Mouse (Mus musculus) thymus, adult 18-20 months (tissue): ENCODE measurements around the gene Utrn.

ENCODE experiments used
- DNase-seq, 2 experiments: peaks; one replicate each; pipeline ENCODE4 v3.0.0; 2022; ENCODE audit warnings: mixed read lengths in 2 of 2

Utrn gene

DNA sequence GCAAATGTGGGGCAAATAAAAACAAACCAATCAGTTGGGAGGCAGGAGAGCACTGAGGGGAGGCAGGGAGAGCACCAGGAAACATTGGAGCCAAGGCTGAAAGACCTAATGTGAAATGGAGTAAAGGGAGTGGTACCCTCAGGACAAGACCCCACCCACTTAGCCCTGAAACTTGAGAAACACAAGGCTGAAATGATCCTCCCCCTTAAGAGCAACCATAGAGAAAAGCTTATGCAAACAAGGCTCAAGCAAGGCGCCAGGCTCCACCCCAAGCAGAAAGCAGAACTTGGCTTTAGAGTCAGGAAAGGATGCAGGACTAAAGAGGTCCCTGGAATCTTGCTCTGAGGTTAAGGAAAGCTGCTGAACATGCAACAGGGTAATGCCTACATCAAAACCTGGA lies 290.1 kb downstream of the Utrn start:
- DNase-seq = no peak

DNA sequence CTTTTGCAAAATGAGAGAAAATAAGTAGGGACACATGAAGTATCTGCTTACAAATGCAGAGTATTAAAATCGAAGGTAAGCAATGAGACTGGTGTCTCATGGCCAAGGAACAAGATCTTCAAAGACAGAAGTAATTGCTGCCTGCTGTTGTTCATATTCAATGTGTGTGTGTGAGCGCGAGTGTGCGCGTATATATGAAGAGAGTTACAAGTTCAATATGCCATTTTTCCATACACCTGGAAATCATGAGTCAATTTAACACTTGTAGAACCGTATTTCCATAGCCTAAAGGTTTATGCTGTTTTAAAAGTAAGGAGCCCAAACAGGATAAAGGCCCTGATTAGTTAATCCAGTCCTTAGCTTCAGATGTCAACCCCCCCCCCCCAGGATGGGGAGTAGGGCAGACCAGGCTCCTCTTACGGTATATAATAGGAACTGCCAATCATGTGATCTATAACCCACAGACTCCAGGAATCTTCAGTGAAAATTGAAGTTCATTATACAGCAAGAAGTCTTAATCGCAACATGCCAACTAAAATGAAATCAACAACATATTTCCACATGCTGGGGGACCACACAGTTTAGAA lies 293.2 kb downstream of the Utrn start:
- no peak for DNase-seq

DNA sequence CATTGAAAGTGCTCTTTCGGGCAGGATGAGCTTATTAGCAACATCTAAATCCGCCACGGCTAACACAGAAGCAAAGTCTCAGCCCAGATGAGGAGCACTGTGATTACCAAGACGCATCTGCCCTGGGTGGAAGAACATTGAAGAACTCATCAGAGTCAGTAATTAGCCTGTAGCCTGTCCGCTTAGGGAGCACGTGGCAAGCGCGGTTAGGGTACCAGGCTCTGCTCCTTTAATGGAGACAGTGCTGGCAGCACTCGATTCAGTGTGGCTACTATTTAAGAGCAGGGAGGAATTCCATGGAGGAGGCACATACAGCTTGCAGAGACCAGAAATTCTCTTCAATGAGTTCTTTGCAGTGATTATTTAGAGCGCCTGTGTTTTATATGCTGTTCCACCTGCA lies 294.4 kb downstream of the Utrn start:
- DNase-seq = no peak

DNA sequence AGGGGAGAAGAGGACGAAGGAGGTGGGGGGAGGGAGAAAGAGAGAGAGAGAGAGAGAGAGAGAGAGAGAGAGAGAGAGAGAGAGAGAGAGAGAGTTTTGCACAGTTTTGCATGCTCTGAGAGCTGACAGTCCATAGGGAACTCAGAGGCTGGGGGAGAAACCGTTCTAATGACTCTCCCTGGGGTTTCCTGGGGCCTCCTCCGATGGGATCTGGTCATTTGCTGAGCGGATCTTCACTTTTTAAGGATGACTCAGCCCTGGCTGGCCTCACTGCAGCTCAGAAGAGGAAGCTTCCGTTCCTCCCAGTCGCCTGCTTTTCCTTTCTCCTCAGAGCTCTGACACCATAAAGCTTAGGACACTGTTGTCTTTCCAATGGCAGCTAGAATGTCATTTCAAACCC lies 295.6 kb downstream of the Utrn start:
- DNase-seq = no peak

DNA sequence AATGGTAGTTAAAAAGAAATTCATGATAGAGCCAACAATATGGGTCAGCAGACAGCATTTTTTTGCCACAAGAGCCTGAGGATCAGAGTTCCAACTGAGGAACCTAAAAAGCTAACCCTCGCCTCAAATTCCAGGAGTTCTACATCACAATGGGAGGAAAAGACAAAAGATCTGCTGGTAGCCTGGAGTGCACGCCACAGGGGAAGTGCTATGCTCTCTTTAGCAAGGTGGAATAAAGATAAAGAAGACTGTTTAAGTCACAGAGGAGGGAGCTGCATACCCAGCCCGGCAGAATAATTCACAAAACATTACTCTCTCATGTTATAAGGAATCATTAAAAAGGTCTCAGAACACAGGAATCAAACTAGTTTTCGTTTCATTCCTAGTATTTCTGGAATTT lies 296.4 kb downstream of the Utrn start:
- no peak for DNase-seq

DNA sequence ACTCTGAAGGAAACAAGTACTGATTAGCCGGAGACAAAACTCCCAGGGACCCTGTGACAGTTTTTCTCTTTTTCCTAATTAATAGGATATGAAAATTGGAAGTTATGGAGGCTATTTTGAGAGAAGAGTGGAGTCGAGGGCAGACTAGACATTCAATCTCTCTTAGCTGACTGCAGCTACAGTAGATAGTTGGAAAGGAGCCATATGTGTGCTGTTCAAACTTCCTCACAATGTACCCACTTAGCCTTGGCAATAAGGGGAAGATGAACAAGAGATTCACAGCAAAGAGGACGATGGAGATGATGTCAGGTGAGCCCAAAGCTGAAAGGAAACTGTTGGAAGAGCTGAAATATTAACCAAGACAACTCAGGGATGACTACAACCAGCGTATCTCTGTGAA lies 304.7 kb downstream of the Utrn start:
- DNase-seq = no peak

DNA sequence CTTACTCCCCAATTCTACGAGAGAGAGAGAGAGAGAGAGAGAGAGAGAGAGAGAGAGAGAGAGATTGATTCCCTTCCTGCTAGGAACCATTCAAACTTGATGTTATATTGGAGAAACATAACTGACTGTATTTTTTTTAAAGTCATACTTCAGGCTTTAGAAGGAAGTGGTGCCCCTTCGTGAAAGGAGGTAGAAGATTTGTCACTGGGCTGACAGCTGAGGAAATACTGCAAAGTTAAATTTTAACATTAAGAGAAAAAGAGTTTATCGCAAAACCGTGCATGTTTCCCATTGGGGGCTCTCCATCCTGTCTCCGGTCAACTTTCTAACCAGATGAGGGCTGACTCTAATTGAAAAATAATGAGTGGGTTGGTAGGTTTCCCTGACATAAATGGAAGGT lies 310.4 kb downstream of the Utrn start:
- DNase-seq = no peak

DNA sequence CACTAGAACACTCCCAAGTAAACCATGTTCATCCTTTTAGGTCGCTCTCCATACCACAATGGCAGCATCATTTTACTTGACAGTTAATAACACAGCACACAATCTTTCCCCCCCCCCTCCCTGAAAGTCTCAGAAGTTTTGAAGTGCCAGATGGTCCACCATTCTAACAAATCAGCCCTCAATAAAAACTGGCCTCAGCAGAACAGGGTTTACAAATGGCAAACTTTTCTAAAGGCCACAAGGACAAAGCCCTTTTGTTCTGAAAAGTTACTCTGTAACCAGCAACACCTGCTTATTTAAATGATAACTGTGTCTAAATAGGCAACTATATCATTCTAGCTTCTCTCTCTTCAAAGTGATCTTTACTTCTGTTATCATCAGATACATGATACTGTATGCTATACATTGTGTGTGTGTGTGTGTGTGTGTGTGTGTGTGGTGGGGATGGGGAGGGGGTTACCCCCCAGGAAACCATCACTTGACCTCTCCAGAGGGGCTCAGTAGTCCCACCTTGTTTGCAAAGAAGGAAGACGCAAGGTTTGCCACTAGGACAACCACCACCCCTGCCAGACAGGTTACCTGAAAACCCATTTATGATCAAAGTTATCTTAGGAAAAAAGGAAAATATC lies 315.0 kb downstream of the Utrn start:
- no peak for DNase-seq

DNA sequence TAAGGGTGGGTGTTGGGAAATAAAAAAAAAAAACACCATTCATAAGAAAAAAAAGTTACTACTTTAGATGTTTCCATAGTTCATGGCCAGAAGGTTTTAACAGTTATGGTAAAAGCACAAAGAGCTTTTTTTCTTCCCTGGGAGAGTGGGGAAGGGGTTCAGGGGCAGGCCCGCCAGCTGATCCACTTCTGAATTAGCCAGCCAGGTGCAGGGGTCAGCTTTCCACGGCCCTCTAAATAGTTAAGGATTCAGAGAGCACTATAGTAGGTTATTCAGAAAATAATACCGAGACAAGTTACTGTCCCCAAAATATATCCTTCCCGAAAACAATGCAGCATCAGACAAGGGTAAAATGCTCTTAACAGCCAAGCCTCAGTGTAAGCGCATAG lies 316.3 kb downstream of the Utrn start:
- no peak for DNase-seq

DNA sequence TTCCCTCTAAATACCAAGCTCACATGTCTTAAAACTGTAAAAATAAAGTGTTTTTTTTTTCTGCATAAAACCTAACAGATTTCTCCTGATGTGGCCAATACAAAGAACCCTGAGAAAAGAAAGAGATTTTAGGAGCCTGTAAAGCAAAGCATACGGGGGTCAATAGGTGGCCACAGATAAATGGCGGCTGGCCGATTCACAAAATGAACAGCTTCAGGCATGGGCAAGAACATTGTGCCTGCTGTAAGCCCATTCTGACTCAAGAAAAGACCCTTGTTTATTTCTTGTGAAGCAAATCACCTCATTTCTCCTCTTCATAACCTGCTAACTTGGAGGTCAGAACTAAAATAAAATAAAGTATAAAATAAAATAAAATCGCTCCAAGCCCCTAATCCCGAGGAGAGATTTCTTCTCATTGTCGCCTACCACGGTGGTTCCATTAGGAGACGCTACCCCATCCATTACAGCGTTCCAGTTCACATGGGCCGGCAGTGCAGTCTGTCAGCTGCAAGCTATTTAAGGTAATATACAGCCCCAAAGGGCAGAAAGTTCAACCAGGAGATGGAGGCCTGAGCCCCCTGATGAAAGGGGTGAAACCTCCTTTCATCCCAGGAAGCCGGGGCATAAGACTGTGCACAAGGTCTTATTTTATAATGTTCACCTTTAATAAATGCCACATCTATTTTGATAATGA lies 316.8 kb downstream of the Utrn start:
- DNase-seq = no peak

DNA sequence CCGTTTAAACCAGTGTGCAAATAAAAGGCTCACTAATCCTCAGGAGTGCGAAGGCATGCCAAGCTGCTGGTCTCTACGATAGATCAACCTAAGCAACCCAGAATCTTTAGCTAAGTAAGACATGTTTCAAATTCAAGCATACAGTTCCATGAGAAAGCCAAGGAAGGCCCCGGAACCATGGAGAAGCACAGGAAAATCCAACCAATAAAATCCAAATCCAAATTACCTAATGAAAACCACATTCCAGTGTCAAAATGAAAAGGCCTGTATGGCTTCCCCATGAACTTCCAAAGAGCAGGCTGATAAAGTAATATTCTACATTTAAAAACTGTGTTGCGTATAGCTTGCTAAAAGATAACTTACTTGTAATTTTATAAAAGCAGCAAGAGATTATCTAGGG lies 317.4 kb downstream of the Utrn start:
- DNase-seq = no peak

DNA sequence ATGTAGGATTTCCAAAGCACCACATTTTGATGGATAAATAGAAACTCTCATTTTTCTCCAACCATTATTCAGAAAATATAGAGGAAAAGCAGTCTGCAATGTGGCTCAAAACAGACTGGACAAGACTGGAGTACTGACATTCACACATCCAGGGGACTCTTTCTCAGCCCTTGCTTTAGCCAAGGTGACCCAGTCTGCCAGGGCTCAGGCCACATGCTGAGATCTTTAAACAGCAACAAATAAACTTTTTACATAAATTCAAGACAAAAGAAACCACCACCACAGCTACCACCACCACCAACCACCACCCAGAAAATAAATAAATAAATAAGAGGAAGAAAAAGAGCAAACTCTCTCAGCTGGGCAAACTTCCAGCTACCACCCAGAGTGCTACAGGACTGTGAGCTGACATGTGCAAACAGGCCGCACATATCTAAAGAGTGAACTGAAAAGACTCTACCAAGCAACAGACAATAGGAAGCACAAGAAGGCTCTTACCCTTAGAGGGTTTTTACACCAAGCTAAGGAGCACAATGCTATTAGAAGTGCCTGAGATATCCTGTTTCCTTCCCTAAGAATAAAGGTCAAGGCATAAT lies 319.1 kb downstream of the Utrn start:
- no peak for DNase-seq

DNA sequence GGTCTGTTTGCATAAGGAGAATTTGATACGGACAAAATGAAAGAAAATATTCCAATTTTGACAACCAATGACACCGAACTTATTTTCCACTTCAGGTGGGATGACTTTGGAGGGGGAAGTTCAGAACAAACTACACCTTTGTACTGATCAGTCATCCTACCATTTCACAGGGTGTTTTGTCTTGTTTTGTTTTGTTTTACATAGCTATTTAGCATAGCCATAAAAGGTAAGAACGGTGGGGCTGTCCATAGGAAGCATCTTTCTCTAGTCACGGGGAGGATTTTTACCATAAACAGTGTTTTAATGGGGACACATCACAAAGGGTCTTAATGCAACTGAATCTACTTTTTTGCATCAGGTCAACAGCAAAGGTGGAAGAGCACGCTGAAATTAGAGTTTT lies 319.9 kb downstream of the Utrn start:
- DNase-seq = no peak

DNA sequence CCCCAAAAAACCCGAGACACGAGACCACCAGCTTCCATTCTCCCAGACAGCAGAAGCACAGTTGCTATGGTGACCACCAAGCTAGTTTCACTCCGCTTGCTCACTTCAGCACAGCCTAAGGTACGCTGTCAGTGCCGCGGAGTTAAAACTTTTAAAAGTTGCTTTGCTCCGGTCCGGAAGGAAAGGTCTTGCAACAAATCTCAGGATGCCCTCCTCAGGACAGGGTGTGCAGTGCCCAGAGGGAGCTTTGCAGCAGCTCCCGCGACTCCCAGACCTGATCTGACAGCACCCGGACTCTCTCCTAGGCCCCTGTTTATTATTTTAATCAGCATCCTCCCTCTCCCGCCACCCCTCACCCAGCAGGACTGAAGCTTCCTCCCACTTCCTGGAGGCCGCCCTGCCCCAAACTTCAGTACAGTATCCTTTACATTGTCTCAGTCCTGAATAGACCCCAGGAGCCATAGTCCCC lies 320.5 kb downstream of the Utrn start:
- DNase-seq = no peak

DNA sequence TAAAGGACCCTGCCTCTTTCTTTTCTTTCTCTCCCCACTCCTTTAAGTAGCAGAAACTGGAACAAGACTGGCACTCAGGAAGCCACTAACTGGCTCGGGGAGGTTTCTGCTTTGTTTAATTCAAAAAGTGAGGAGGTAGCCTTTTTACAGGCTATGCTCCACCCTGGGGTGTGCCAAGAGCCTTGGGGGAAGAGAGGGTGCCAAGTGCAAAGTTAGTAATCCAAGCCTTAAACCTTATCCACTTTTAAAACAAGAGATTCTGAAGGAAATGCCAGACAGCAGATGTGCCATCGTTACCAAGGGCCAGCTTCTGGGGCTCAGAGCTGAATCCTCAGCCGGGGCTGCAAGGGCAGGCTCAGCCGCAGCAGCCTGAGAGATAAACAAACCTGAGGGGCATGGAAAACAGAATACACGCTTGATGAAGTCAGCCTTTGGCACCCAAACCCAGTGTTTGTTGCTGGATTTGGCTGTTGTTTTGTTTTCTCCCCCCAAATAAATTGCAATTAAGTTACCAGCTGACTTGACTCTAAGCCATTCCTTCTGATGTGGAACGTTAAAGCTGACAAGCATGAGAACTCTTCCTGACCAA lies 322.0 kb downstream of the Utrn start:
- DNase-seq = no peak

DNA sequence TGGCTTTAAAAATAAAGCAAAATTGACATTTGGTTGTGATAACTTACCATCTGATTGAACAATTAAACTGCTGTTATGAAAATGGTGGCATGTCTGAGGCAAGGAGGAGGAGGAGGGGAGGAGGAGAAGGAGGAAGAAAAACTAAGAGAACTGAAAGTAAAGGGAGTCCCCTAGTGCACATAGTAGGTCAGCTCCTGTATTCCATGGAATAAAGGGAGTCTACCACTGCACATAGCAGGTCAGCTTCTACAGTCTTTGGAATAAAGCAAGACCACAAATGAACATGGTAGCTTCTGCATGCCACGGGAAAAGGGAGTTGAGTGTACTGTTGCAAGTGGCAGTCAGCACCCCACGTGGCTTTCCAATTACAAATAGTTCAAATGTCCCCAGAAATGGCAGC lies 323.7 kb downstream of the Utrn start:
- DNase-seq = no peak

DNA sequence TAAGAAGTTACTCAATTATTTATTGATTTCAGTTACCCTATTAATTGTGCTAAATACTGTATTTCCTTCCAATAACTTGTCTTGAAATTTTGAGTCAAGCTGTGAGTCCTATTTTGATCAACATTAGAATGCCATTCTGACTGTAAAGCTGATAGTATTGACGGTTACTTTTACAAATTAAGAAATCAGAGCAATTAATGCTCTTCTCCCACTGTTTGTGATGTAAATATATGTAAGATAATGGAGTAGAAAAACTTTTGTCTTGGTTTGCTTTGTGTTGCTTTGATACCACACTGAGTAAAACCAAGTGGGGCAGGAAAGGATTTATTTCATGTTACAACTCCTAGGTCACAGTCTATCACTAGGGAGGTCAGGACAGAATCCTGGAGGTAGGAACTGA lies 327.4 kb downstream of the Utrn start:
- no peak for DNase-seq

DNA sequence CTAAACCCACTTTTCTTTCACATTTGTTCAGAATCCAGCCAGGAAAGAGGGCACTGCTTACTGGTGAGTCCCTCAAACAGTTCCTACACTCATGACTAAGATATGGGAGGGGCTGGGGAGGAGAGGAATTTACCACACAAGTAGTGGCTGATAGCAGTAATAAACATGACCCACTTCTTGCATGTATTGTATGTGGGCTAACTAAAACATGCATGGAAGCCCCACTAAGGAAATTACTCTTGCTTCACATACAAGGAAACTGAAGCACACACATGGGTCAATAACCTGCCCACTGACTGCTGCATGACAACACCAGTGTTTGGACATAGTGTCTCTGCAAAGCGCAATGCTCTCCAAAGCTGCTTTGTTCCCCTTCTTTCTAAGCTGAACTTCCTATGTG lies 333.9 kb downstream of the Utrn start:
- no peak for DNase-seq

DNA sequence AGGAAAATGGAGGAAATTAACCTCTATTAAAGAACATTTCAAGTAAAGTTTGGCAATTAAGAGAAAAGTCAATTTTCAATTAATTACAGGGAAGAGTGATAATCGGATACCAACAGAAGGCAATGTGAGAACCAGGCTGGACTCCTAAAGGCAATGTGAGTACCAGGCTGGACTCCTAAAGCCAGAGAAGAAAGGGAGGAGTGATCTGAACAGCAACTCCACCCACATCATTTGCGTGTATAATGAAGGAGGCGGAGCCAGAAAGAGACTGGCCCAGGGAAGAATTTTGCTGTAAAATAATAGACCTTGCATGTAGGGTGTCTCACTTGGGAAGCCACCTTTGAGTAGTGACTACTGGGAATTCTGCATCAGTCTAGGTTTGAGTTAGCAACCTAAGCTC lies 334.4 kb downstream of the Utrn start:
- DNase-seq = no peak

DNA sequence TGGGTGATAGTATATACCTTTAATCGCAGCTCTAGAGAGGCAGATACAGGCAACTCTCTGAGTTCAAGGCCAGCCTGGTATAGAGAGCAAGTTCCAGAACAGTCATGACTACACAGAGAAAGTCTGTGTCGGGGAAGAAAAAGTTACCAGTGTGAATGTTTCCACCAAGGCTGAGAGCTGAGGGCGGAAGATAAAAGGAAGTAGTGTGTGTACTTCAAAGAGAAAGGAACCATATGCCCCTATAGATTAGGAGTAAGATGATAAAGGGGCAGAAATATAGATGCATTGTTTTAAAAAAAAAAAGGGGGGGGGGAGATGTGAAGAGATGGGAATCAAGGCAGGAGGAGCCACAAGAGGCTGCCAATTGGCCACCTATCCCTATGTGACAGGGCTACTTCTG lies 334.9 kb downstream of the Utrn start:
- no peak for DNase-seq

DNA sequence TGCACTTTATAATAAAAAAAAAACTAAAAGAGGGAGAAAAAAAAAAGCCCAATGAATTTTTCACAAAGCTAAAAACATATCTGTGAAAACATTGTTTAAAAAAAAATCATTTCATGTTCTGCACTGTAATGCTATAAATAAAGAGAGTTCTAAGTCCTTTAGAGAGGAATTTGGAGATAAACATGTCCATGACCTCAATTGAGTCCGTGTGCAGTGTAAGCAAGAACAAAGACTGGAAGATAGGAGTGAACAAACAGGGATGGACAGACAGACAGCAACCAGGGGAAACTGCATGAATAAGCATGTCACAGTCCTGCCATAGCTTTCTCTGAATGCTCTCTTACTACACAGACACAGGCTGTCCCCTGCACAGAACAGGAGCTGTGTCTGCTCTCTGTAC lies 347.1 kb downstream of the Utrn start:
- DNase-seq = no peak

DNA sequence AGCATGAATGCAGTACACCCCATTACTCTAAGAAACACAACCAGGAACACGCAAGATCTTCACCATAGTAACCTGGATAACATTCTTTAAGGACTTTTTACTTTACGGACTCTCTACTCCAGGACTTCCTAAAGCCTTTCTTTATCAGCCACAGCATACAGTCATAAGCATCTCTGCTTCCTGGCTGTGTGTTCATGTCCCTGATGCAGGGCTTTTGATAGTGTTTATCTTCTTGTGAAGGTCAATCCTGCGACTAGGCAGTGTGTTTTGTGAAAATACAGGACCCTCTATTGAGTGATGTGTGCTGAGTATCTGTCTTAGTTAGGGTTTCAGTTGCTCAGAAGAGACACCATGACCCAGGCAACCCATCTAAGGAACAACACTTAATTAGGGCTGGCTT lies 351.0 kb downstream of the Utrn start:
- no peak for DNase-seq

DNA sequence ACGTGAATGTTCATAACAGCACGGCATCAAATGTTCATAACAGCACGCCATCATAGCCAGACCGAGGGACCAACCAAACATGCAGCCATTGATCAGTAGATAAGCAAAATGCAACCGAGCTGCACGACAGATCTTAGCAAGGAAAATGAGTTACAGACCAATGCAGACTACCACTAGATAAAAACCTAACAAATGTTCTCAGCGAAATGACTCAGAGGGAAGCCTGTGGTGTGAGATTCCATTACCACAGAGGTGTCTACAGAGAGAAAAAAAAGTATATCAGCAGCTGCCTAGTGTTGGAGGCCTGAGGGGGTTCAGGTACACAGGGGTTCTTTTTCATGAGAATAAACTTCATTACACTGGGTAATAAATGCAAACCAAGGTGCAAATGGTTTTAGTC lies 363.6 kb downstream of the Utrn start:
- no peak for DNase-seq

DNA sequence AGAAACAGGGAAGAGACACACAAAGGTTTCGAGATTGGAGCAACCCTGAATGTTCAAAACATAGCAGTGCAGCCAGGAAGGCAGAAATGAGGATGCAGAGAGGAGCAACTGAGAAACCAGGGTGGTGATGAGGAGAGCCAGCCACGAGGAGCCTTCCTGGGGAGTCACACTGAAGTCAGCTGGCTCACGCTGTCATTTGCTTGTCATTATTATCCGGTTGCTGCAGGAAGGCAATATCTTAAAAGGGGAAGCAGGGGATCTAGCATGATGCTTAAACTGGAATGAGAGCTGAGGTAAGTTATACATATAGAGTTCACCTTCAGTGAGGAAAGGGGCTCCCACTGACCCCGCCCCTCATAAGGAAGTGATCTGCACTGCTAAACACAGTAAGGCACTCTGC lies 368.7 kb downstream of the Utrn start:
- DNase-seq = no peak
